Mouse (Mus musculus) ovary, adult 18-20 months (tissue): ENCODE measurements at regions not wholly inside any gene's neighbourhood (a gene's known extent, or its start where the extent isn't known, plus 50 kb on each side); places are given as distances from the start of the nearest gene placed in this dataset.

Source experiments
- DNase-seq: peaks from one replicate; pipeline ENCODE4 v3.0.0; 2022; ENCODE audit warnings: low spot score, mixed read lengths

DNA sequence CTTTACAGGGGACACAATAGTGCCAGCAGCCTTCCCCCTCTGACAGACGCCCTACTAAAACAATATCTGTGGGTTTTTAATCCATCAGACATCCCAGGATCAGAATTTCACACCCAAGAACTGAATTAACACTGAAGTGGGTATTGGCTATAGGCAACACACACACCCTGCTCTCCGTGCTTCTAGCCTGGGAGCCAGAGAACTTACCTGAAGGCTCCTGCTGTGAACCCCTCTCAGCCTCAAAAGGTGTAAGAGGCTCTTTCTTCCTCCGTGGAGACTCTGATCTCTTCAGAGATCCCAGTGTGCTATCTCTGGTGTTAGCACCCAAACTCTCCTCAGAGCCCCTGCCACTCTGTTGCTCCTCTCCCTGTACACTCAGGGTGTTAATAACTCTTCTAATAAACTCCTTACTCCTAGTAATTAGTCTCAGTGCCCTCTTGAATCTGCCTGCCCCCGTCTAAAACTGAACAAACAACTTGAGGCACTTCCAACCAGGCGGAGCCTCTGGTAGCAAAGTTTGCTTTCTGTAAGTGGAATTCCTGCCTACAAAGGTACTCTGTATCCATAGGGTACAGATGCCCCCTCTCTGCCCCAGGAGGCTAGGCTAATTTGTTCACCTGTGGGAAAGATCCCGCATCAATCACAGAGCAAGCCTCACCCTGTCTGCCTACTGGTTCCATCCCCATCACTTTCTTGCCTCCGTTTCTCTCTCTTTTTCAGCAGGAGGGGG lies 452.9 kb upstream of the Fam19a5 start:
- DNase-seq = no peak

DNA sequence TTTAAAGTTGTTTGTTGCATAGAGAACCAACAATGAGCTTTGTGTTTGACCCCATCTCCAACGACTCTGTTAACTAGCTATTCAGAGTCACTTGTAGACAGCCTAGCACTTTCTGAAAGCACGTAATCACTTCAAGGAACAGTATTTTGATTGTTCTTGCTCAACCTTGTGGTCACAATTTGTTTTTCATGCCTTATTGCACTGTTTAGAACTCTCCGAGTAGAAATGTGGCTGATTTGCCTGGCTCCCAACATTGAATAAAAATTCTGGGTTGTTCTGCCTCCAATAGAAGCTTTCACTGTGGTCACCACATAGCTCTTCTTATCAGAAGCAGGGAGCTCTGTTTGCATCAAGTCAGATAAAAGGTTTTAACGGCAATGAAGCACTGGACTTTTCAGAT lies 446.9 kb upstream of the Fam19a5 start:
- no peak for DNase-seq

DNA sequence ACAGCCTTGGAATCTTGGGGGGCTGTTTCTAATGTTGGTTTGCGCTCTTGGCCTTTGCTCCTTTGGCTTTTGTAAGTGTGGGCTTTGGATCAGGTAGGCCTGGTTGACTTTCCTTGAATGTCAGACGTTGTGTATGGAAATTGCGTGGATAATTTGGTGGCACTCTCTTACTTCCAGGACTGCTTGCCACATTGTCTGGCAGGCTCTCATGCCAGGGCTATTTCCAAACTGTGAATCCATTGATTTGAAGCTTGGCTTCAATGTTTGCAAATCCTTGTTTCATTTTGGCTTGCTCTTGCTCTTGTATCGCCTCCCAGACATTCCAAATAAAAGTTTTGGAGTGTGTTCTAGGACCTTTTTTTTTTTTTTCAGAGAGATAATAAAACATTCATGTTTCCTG lies 443.0 kb upstream of the Fam19a5 start:
- DNase-seq = no peak

DNA sequence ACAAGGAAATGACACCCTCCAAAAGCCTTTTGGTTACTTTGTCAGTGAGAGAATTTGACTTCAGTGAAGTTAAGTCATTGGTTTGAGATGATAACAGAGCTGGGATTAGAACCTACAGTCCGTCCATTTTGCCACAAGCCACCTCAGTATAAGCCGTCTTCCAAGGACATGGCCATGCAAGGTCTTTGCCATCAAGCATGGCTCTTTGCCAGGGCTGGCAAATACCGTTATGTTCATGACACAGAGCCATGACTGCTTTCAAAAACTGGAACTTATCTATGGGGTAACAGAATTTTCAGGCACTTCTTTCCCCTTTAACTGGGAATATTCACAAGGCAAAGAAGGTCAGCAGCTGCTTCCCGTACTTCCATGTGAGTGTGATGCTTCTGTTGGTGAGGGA lies 441.9 kb upstream of the Fam19a5 start:
- no peak for DNase-seq

DNA sequence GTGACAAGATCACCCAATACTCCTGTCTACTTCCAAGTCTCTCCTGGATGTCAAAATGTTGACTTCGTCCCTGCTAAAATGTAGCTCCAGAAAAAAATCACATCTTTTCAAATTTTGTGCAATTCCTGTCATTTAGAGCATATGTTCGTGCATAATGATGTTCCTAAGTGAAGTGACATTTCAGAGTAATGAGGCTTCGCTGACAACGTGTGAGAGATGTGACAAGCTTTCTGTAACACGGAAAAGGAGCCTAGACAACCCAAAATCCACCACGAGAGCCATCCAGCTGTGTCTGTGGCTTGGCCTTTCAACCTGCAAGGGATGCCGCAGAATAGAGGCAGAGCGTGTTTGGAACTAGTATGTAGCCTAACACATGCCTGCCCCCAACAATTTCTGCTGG lies 438.1 kb upstream of the Fam19a5 start:
- DNase-seq = no peak

DNA sequence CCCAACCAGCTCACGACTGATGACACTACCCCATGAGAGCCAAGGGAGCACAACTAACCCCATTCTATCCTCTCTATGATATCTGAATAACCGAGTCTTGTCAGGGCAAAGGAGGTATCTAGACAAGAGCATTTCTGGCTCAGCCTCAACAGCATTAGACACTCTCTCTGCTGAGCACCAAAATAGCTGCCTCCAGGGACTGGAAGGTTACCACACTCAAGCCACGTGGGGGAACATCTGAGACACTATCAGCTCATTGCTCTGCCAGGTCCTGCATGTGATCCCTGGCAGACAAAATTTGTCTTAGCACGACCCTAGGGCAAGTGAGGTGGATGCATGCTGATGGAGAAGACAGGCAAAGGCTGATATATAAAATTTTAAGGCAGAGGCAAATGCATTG lies 436.4 kb upstream of the Fam19a5 start:
- no peak for DNase-seq

DNA sequence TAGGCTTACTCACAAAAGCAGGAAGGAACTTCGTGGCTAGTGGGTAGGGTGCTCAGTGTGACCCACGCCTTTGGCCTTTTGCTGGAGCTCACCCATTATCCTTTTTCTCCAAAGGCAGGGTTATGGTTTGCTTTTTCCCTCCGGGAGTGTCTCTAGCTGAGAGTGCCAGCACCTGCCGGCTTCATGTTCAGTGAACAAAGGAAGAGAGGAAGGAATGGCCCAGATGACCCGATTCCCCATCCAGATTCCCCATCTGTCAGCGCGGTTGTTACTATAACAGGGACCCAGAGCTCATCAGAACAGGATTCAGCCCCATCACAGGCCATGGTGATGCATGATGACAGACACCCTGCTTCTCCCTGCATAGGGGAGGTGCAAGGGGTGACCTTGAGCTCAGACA lies 435.7 kb upstream of the Fam19a5 start:
- no peak for DNase-seq

DNA sequence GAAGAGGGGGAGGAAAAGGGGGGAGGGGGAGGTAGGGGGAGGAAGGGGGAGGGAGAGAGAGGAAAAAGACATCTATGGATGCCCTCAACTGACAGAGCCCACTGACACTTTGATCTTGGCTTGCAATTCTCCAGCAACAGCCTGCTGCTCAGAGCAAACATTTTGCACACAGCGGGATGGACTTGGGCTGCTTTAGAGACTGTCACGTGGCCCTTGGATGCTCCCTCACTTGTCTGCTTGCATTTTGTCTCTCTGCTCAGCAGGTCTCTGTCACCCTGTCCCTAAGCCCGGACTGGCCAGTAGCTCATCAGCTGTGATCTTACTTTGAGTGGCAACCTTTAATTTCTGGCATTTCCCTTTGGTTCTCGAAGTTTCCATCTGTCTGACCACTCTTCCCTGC lies 421.4 kb upstream of the Fam19a5 start:
- no peak for DNase-seq

DNA sequence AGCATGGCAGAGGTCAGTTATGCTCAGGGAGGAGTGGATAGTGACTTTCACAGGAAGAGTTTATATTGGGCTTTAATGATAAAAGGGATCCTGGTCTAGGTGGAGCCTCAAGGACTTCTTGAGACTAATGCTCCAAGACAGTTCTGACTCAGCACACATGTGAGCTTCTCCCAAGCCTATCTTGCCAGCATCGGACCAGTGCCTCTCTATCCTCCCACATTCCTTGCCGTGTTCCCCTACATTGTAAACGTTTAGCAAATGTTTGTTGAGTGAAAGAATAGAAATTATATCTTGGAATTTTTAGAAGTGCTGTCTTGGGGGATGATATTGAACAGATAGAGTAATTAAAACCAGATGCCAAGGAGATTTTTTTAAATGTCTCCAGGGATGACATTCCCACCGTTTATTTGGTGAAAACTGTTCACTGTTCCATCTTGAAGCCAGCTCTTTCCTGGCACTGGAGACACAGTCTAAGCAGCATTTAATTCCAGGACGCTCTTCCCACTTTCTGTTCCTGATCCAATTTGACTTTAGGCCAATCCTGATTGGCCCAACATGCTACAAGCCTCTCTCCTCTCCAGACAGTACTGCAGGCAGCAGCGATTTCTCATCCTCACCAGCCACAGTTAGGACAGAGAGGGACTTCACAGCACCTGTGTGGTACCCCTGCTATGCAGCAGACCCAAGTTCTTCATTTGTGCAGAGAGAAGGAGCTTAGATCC lies 418.5 kb upstream of the Fam19a5 start:
- no peak for DNase-seq

DNA sequence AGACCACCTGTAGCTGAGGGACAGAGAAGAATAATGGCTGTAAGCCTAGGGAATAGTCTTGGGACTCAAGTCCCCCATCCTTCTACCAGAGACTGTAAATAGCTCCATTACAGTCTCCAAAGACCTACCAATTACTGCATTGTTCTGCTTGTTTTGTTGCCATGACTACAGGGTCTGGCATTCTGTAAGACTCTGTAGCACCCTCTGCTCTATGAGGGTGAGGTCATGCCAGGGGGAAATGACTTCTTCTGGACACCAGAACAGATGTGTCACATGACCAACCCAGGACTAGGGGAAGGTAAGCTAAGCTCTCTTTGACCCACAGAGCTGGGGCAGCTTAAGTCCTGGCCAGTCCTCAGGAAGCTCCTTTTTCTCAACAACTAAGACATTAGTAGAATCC lies 405.2 kb upstream of the Fam19a5 start:
- DNase-seq = no peak

DNA sequence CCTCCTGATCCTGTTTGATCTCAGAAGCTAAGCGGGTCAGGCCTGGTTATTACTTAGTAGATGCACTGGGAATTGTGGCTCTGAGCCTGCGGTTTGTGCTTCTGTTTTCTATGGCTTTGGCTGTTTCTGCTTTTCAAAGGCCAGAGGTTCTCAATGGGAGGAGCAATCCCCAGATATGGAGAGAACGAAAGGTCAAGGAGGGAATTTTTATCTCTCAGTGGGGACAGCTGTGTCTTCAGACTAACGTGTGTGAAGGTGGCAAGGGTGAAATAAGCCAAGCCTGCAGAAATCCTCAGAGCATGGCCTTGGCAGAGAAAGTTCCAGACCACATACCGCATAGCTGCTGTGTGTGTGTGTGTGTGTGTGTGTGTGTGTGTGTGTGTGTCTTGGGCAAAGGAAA lies 375.0 kb upstream of the Fam19a5 start:
- DNase-seq = no peak

DNA sequence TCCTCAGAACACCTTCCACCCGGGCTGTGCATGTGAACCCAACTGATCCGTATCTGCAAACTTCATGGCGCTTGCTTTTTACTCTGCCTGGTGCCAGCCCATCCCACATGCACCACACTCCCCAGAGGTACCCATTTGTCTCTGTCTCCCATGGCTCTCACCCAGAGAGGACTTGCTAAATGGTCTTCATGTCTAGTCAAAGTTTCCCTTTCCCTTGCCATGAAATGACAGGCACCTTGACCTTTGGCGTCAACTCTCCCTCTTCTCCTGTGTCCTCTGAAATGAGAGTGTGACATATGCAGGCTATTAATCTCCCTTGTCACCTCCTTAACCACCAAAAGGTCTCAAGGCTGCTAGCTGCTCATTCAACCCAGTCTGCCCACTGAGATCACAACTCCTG lies 373.2 kb upstream of the Fam19a5 start:
- no peak for DNase-seq

DNA sequence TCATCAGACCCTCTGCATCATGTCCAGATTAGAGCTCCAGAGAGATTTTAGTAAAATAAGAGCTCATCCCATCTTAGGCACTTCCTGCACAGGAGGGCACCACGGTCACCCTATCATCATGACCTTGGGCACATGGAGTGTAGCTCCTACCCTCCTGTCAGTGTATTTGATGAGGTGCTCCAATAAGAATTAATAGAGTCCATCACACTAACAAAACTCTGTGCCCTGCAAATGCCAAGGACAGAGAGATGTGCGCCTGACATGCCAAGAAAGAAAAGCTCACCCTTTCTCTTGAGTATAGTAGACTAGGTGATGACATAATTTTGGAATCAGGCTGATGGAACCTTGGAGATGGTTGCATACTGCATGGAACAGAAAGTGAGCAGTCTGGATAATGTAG lies 371.0 kb upstream of the Fam19a5 start:
- DNase-seq = no peak

DNA sequence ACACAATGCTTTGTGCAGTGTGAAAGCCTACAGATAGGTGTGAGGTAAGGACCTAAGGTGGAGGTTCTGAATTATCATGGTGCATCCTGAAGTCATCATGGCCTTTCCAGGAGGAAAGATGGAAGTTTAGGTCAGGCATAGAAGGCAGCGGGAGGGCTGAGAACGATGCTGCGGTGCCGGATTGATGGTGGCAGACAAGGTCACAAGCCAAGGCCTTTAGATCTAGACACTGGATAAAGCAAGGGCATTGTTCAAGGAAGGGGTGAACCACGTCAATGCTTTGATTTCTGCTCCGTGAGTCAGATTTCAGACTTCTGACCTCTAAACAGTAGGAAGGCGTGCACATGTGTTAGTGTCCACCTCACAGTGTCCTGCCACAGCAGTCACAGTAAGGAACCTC lies 365.5 kb upstream of the Fam19a5 start:
- no peak for DNase-seq

DNA sequence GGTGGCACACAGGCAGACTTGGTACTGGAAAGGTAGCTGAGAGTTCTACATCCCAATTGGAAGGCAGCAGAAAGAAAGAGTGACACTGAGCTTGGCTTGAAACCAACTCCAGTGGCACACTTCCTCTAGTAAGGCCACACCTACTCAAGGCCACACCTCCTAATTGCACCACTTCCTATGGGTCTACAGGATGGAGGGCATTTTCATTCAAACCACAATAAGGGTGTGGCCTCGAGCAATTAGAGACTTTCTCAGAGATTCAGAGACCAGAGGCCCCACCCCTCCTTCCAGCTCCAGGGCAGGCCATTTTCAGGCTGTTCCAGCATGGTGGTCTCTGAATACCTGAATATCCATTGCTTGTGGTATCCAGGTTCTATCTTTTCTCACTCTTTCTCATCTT lies 363.3 kb upstream of the Fam19a5 start:
- DNase-seq = no peak

DNA sequence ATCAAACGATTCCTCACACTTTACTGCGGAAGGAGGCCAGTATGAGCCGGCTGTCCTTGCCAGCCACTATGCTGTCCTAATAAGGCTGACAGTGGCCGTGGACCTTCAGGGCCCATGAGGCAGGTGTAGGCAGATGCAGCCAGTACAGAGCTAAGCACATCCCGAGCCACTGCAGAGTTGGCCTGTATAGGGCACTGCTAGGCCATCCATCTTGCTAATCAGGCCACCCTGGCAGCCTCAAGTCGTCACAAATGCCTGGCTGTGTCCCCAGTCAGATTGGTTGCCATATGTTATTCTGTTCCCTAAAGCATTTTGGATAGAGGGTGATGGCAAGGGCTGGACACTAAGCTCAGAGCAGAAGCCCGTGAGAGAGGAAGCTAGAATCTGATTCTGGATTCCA lies 359.9 kb upstream of the Fam19a5 start:
- DNase-seq = no peak

DNA sequence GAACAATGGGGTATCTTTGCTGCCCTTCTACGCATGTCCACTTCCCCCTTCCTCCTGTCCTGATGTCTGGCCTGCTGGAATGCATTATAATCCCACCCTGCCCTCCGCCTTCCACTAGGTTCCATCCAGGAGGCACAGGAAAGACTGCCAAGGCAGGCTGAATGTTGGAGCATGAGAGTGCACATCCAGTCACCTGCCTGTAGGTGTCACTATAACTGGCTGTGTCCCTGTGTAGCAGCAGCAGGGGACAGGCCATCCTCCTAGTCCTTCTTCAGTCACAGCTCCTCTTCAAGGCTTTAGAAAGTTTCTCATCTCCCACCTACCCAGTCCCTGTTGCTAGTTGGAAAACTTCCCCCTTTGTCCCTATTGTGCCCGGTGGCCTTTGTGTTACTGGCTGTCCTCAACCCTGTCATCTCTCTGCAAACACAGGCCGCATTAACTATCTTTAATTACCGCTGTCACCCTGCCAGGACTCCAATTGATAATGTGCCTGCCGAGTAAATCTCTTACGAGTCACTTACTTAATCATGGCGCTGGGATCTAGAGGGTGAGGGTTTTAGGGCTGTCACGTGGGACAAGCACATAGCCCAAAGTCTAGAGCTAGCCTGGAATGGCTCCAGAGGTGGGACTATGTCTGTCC lies 355.2 kb upstream of the Fam19a5 start:
- no peak for DNase-seq

DNA sequence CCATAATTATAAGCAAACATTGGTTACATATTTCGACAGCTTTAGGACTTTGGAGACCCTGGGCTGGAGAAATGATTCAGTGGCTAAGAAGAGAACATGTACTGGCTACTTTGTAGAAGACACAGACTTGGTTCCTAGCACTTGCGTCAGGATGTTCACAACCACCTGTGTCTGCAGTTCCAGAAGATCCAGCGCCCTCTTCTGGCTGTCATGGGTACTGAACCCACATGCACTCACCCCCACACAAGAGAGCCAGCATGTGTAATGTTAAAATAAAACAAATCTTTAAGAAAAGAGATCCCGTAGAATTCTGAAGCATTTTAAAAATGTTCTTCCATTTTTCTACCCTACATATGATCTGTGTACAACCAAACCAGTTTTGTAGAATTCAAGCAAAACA lies 352.2 kb upstream of the Fam19a5 start:
- no peak for DNase-seq

DNA sequence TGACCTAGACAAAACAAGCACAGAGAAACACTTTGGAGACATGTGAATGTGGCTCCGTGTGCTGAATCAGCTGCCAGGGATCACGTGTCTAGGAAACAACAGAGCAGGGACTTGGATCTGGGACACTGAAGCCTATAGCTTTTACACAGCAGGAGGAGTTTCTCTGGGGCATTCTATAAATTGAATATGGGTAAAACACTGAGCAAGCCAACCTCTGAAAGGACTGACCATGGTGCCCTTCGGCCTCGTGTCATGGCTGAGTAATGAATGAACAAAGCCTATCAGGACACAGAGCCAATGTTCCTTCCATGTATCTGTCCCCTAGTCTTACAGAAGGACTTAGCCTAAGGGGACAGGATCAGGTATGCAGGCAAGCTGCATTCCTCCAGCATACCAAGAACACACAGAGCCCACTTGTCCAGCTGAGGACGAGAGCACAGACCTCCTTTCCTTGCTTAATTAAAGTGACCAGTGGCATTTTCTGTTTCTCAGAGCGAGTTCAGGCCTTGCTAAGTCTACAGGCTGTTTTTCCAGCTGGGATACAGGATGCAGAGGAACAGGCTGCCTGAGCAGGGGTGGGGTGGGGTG lies 347.7 kb upstream of the Fam19a5 start:
- no peak for DNase-seq

DNA sequence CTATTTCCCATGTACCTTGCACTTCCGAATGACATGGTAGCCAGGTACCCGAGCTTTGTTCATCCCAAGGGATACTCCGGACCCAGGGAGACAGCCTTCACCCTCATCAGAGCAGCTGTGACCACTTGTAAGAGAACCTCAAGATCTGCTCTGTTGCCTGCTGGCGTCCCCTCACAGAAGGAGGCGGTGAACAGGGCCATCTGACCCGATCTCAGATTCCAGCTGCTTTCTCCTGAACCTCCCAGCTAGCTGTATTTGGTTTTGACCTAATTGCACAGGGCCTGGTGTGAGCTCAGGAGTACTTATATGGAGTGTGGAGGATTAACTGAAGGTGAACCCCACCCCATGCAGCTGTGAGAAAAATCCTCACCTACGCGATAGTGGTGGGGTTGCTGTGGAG lies 344.5 kb upstream of the Fam19a5 start:
- no peak for DNase-seq

DNA sequence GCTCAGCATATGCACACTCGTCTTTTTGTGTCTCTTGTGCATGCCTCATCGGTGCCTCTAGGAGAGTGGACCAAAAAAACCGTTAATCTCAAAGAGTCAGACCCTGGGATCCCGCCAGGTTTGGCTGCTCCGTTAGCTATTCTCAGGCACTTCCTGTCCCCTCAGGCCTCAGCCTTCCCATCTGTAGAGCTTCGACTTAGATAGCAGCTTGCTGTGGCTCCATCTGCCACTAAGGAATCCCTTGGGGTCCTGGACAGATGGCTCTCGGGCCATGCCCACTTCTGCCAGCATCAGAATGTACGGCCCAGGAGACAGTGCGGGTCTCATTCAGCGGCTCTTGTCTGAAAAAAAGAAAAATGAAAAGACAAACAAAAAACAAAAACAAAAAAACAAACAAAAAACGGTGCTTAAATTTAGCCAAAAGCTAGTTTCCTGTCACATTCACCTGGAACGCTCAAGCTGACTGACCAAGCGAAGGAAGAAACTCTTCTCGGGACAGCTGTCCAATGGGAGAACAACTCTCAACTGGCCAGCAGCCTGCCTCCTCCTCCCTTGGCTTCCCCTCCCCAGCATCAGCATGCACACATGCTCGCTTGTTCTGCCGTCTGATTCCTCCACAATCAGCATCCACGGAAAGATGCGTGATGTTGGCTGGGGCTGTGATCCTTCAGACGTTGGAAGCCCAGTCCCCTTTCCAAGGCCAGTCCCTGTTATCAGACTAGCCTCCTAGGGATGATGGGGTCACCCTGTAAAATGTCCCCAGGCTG lies 343.6 kb upstream of the Fam19a5 start:
- DNase-seq = no peak

DNA sequence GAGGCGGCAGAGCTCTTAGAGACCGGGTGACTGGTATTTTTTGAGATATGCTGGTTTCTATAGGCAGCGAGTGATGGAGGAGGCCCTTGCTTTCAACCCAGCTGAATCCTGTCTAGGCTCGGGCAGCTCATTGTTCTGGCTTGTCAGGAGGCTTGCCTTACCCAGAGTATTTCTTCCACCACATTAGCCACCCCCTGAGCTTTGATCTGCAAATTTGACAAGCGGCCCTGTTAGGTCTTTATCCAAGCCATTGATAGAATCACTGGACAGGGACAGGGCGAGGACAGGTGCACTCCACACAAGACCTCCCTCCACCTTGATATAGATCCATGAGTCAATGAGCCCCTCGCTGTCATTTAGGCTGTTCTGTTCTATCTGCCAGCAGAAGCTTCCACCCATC lies 343.0 kb upstream of the Fam19a5 start:
- no peak for DNase-seq
